Mouse (Mus musculus) hindbrain, embryonic 15.5 days (tissue): Measurements from ENCODE around the gene Bivm. TPM values are rescaled to one million over a fixed set of nuclear protein-coding genes. Genes with fewer than 3 reads are reported as not detected.

Experiments
- polyA plus RNA-seq: library from polyadenylated mRNA; unstranded; fragments of >200 nt; fragmentation: Nextera tagmentation; extraction: Ambion mirVana; gene quantifications from 2 replicates; pipeline ENCODE4 v1.2.1, GENCODE M21; 2015

Bivm gene
- polyA plus RNA-seq, 1 experiment from 2014 or later = 30.4 TPM

Other genes with a start within 250 kb of the Bivm start
- 51.6 and 54.7 TPM in 2 replicates for gene Tpp2, start 185.3 kb upstream of the Bivm start, polyA plus RNA-seq
- gene Mettl21c, start 98.9 kb upstream of the Bivm start, polyA plus RNA-seq = 2.0 TPM in 2 replicates
- gene Gm8251, start 57.0 kb upstream of the Bivm start, polyA plus RNA-seq = 0.05 TPM in 1 of 2 replicates, not detected in the other
- 41.3 and 43.7 TPM in 2 replicates for gene Tex30, start 16.5 kb upstream of the Bivm start, polyA plus RNA-seq
- gene Kdelc1, start 149 bp upstream of the Bivm start, polyA plus RNA-seq = 26.8 and 29.1 TPM in 2 replicates
- gene Ercc5, start 28.8 kb downstream of the Bivm start, polyA plus RNA-seq = 25.2 and 27.7 TPM in 2 replicates
- not detected in 2 replicates for gene Mettl21e, start 100.0 kb downstream of the Bivm start, polyA plus RNA-seq